Mouse (Mus musculus) brain, embryonic 14.5 days (tissue): ENCODE measurements around the gene Rasgef1a. TPM values are rescaled to one million over a fixed set of nuclear protein-coding genes. Genes with fewer than 3 reads are reported as not detected.

Experiments
- DNase-seq: peaks from one replicate; pipeline ENCODE4 v3.0.0-alpha.2; 2011; ENCODE audit warnings: low read depth
- CTCF ChIP-seq: fragments of 200-500 bp; IDR thresholded peaks from 2 replicates; pipeline ENCODE4 v1.5.1; 2012; ENCODE audit warnings: inconsistent platforms, mild to moderate bottlenecking, moderate library complexity, borderline replicate concordance; ENCODE audit not compliant: insufficient read depth, insufficient read length; ENCODE audit errors: extremely low read depth
- POLR2A ChIP-seq: fragments of 200-500 bp; IDR thresholded peaks from 2 replicates; pipeline ENCODE4 v1.6.1; 2012; ENCODE audit warnings: mild to moderate bottlenecking, inconsistent platforms, borderline replicate concordance; ENCODE audit not compliant: poor library complexity, insufficient read depth, insufficient read length, severe bottlenecking; ENCODE audit errors: extremely low read depth
- polyA plus RNA-seq: library from polyadenylated mRNA; depleted of rRNA; stranded (reverse); fragments of >200 nt; gene quantifications from 2 replicates; pipeline ENCODE4 v1.2.3, GENCODE M21; 2012

Gene Rasgef1a
- polyA plus RNA-seq, 1 experiment, result 5.5 TPM

DNA sequence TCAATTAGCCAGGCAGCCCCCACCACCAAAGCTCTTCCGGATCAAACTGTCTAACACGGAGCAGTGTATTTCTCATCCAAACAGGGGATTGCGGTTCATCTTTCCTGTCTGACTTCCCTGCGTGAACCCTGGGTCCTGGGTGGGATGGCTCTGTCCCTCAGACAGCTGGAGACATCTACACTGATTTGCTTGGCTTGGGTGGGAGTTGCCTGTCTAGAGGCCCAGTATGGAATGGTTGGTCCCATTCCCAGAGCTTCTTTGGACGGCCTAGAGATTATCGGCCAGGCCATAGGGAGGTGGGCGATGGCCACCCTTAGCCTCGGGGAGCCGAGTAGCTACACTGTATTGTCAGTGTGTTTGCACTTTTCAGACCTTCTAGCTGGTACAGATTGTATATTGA, 79.6 kb downstream of the Rasgef1a start:
- TF ChIP-seq CTCF, result no peak
- TF ChIP-seq POLR2A, result no peak
- no peak for DNase-seq

DNA sequence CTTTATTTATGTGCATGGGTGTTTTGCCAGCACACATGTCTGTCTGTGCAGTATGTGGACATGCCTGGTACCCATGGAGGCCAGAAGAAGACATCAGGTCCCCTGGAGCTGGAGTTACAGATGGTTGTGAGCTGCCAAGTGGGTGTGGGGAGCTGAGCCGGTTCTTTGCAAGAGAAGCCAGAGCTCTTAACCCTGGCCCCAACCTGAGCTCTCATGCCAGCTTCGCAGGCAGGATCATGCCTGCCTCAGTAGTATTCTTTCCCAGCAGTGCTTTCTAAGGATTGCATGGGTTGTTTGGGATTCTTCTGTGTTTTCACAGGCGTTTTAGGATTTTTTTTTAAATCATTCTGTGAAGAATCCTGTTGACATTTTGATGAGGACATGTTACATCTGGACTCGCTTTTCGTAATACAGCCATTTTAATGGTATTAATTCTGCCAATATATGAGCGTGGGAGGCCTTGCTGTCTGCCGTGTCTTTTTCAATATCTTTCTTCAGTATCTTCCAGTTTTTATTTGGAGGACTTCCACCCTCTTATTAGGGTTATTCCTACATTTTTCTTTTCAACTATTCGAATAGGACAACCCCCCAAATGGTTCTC, 86.6 kb downstream of the Rasgef1a start:
- TF ChIP-seq CTCF, result no peak
- no peak for TF ChIP-seq POLR2A
- DNase-seq, result no peak

GRCm38 (mm10) chr6:118099311-118099802, 88.1 kb downstream of the Rasgef1a start:
- DNase-seq, result peak; percentile 49
- TF ChIP-seq POLR2A (no peak), CTCF (peak; percentile 50; the same call in 1 of the 2 replicates)

- TF ChIP-seq CTCF (no peak), POLR2A (no peak)
- DNase-seq, result peak; percentile 2
Observed at GRCm38 (mm10) chr6:118111810-118112209, 100.6 kb downstream of the Rasgef1a start.

GRCm38 (mm10) chr6:118122767-118123166, 111.5 kb downstream of the Rasgef1a start:
- no peak for DNase-seq
- TF ChIP-seq POLR2A (no peak), CTCF (no peak)

GRCm38 (mm10) chr6:118126577-118126976, 115.3 kb downstream of the Rasgef1a start:
- no peak for TF ChIP-seq CTCF
- no peak for TF ChIP-seq POLR2A
- no peak for DNase-seq

DNA sequence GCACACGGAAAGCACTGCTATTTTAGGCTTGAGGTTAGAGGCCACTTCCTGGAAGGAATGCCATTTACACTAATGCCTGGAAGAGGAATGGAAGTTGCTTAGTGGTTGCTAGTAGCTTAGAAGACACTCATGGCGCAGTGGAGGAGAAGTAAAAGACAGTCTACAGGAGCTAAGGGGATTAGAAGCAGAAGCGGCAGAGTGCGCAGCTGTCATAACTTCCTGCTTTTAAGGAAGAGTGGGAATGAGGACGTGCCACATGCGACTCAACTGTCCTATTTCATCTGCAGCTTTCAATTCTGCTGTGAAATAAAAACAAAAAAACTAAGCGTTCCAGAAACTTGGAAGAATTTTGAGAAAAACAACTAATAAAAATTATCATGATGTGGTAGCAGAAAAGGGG, 116.0 kb downstream of the Rasgef1a start:
- no peak for DNase-seq
- TF ChIP-seq CTCF (no peak), POLR2A (no peak)

DNA sequence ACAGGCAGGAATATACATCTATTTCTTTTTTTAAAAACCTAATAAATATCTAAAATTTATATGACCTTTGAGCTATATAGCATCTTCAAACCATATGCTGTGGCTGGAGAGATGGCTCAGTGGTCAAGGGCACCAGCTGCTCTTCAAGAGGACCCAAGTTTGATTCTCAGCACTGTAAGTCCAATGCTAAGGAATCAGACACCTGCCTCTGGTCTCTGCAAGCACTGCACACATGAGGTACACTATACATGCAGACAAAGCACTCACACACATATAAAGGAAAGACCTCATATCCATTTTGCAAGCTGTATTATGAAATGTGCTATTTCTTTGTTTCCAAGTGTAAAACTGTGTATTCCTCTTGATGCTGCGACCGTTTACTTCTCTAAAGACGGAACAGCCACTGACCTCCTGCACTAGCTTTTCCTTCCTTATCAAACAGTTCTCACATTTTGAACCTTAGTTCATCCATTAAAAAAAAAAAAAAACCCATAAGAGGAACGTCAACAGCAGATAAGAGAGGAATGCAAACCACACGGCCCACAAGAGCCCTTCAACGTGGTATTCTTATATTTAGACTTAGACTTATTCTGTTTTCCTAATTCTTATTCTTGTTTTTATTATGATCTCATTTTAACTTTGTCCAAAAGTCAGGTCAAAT, 116.7 kb downstream of the Rasgef1a start:
- no peak for DNase-seq
- TF ChIP-seq CTCF, result no peak
- no peak for TF ChIP-seq POLR2A

DNA sequence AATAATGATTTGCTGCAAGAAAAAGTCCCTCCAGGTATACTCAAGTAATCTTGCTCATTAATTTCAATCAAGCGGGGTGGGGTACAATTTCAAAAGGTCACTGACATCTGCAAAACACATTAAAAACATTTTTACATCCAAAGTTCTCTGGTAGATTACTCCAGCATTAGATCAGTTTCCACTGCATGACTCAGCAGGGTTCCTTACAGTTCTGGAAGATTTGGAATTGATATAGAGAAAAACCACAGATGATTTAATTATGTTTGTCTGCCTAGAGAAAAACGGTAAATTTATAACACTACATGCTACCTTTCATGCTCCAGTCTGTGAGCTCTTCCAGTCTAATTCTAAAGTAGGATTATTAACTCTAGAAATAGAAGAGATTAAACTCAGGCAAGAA, 118.8 kb downstream of the Rasgef1a start:
- DNase-seq, result no peak
- no peak for TF ChIP-seq POLR2A

GRCm38 (mm10) chr6:118134461-118134860, 123.2 kb downstream of the Rasgef1a start:
- TF ChIP-seq CTCF, result no peak
- TF ChIP-seq POLR2A, result no peak
- no peak for DNase-seq

DNA sequence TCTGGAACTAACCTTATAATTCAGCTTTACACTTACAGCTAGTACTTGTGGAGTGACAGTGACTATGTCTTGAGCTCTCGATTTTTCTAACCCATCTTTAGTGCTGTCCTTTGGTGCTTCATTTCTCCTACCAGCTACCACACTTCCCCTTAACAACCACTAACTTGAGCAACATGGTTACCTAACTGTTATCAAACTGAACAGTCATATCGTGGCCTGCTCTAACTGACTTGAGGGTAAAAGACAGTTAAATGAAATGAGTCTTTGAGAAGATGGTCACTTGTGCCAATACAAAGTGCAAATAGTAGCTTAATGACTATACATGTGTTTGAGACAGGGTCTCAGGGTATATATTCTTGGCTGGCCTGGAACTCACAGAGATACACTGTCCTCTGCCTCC, 125.9 kb downstream of the Rasgef1a start:
- no peak for TF ChIP-seq CTCF
- TF ChIP-seq POLR2A, result no peak
- DNase-seq, result no peak

DNA sequence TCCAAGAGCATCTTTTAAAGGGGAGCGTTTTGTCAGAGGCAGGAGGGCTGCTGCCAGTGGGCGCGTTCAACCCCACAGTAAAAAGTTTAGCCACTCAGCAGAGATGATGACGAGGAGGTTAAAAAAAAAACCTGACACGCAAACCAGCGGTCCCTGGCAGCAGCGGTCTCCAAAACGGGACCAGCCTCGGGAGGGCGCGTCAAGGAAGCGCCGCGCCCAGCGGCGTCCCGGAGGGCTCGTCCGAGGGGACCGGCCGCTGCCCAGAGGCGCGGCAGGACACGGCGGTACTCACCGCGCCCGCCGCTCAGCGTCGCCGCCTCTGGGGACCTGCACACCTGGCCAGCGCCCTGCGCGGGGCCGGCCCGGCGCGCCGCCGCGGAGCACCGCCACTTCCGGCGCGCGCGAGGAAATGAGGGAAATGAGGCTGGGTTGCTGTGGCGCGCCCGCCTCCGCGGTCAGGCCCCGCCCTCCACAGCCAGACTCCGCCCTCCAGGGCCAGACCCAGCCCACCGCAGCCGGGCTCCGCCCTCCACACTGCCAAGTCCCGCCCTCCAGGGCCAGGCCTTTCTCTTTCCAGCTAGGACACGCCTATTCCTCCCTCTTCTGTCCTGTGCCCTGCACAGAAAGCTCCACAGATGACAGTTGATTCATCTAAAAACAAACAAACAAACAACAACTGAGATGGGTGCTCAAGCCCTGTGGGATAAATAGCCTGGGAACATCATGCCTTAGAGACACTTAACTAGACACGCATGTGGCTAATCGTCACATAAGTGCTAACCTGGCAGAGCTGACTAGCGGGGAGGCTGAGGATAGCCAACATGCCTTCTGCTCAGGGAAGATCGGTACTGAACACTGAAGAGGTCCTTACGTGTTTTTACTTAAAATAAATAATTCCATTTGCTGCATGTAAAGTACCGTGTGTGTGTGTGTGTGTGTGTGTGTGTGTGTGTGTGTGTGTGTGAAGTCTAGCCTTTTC, 127.8 kb downstream of the Rasgef1a start, which contains the start of gene Csgalnact2:
Gene Csgalnact2 (minus strand): TSS at position 410 of the 979 bp plus-strand sequence.
- DNase-seq, result peak; percentile 94
- TF ChIP-seq CTCF (no peak), POLR2A (peak; percentile 97)
